Mouse (Mus musculus) heart, postnatal 0 days (tissue): ENCODE results near the gene Adap2. TPM values are rescaled to one million over a fixed set of nuclear protein-coding genes. Genes with fewer than 3 reads are reported as not detected.

Experiments
- ATAC-seq: fragments of 200-750 bp; cut with Nextera tagmentation; 2 replicates; pipeline ENCODE4 v1.8.0; 2017; ENCODE audit warnings: low read depth, moderate number of reproducible peaks, moderate library complexity; ENCODE audit not compliant: insufficient read depth
- DNase-seq: peaks from one replicate; pipeline ENCODE4 v3.0.0-alpha.2; 2016; ENCODE audit warnings: low spot score
- H3K27ac ChIP-seq: fragments of 300-500 bp; sonication (generic); 2 replicates; pipeline ENCODE4 v1.5.1; 2014; ENCODE audit warnings: low read depth, mild to moderate bottlenecking
- H3K27me3 ChIP-seq: fragments of 300-500 bp; sonication (generic); 2 replicates; pipeline ENCODE4 v1.6.1; 2014; ENCODE audit warnings: low read length, mixed read lengths; ENCODE audit not compliant: control insufficient read depth, insufficient read depth
- H3K36me3 ChIP-seq: fragments of 300-500 bp; sonication (generic); replicated peaks from 2 replicates; pipeline ENCODE4 v1.6.1; 2014; ENCODE audit warnings: low read length, mixed read lengths; ENCODE audit not compliant: control insufficient read depth, insufficient read depth
- H3K4me1 ChIP-seq: fragments of 300-500 bp; sonication (generic); 2 replicates; pipeline ENCODE4 v1.6.1; 2014; ENCODE audit warnings: antibody characterized with exemption; ENCODE audit not compliant: control insufficient read depth, insufficient read depth
- H3K4me2 ChIP-seq: fragments of 300-500 bp; sonication (generic); 2 replicates; pipeline ENCODE4 v1.6.1; 2014; ENCODE audit warnings: low read depth, mild to moderate bottlenecking, low read length, moderate library complexity
- H3K4me3 ChIP-seq: fragments of 300-500 bp; sonication (generic); 2 replicates; pipeline ENCODE4 v1.5.1; 2014; ENCODE audit warnings: low read depth, low read length
- H3K9ac ChIP-seq: fragments of 300-500 bp; sonication (generic); replicated peaks from 2 replicates; pipeline ENCODE4 v1.6.1; 2014; ENCODE audit warnings: low read depth, low read length, mixed read lengths
- H3K9me3 ChIP-seq: fragments of 300-500 bp; sonication (generic); replicated peaks from 2 replicates; pipeline ENCODE4 v1.6.1; 2016; ENCODE audit warnings: low read length; ENCODE audit not compliant: control insufficient read depth
- CTCF ChIP-seq: IDR thresholded peaks from 2 replicates; pipeline ENCODE4 v1.5.1; 2016; ENCODE audit warnings: antibody characterized with exemption, control low read depth, low read depth
- EP300 ChIP-seq: IDR thresholded peaks from 2 replicates; pipeline ENCODE4 v1.6.1; 2016; ENCODE audit warnings: antibody characterized with exemption, low read depth
- WGBS: fragments of 180-500 bp; shearing (Covaris S2); extraction: QIAGEN DNeasy Blood & Tissue Kit; methylation state at CpG from one replicate; pipeline ENCODE4 v1.1.7; 2014; 5-methylcytosine and 5-hydroxymethylcytosine counted together
- polyA plus RNA-seq: library from polyadenylated mRNA; unstranded; fragments of >200 nt; fragmentation: Nextera tagmentation; extraction: Ambion mirVana; gene quantifications from 2 replicates; pipeline ENCODE4 v1.2.1, GENCODE M21; 2015
- total RNA-seq: library from RNA; depleted of rRNA; stranded (reverse); fragments of >200 nt; gene quantifications from 2 replicates; pipeline ENCODE4 v1.2.3, GENCODE M21; 2014; ENCODE audit warnings: low replicate concordance

Gene Adap2
- total and polyA plus RNA-seq, 2 experiments from 2014 or later: 3.0 to 20.0 TPM

DNA sequence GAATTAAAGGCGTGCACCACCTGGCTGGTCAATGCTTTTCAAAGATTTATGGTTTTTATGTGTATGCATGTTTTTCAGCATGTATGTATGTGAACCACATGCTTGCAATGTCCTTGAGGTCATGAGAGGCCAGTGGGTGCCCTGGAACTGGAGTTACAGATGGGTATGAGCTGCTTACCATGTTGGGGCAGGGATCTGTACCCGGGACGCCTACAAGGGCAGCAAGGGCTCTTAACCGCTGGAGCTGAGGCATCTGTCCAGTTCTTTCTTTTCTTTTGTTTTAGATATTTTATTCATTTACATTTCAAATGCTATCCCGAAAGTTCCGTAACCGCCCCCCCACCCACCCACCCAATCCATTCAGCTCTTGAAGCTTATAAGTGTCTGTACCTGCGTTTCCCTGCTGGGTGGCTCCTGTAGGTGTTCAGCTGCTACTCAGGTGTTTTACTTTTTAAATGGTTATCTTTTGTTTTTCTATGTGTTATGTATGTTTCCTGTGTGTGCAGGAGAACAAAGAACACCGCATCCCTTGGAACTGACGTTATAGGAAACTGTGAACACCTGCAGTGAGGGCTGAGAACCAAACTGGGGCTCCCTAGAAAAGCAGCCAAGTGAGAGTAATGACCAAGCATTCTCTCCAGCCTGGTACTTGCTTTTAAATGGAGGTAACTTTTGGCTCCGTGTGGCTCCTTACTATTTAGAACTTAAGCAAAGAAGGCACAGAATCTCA is 17.8 kb upstream of the Adap2 start:
- Histone ChIP-seq H3K4me3 (no peak overlapping the region), H3K4me2 (no peak overlapping the region), H3K27ac (peak overlapping the region; percentile 51; the same call in 1 of the 2 replicates), H3K9ac (no peak overlapping the region), H3K27me3 (no peaks in the 10 kb centered on the region), H3K36me3 (peaks cover 59% of the 10 kb centered on the region), H3K9me3 (no peaks in the 10 kb centered on the region), H3K4me1 (no peaks in the 10 kb centered on the region)
- WGBS: 90% methylated on average over 11 of the region's 11 CpGs
- ATAC-seq: no peak
- TF ChIP-seq CTCF (no peak), EP300 (no peak)
- no peak for DNase-seq

DNA sequence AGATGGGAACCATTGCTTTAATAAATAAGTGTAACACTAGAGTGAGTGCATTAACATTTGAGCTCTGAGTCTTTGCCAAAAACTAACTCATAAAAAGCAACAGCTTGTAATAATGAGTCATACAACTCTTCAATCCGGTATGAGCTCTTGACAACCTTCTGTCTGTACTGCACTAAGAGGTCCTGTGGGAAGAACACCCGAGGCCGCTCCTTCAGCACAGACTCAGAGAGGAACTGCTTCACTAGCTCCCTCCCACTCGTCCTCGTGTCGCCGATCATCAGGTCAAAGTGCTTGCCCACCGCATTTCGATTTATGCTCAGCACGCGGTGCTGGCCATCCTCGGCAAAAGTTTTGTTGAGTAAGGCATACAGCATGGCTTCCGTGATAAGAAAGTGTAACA is 17.1 kb upstream of the Adap2 start:
- ATAC-seq (no peak), DNase-seq (no peak)
- Histone ChIP-seq H3K9me3 (no peaks in the 10 kb centered on the region), H3K9ac (no peak overlapping the region), H3K4me3 (no peak overlapping the region), H3K4me1 (no peaks in the 10 kb centered on the region), H3K36me3 (peaks cover 55% of the 10 kb centered on the region), H3K27me3 (no peaks in the 10 kb centered on the region), H3K4me2 (no peak overlapping the region), H3K27ac (no peak overlapping the region)
- no peak for TF ChIP-seq CTCF
- no peak for TF ChIP-seq EP300
- WGBS: 85% methylated on average over 13 of the region's 13 CpGs

DNA sequence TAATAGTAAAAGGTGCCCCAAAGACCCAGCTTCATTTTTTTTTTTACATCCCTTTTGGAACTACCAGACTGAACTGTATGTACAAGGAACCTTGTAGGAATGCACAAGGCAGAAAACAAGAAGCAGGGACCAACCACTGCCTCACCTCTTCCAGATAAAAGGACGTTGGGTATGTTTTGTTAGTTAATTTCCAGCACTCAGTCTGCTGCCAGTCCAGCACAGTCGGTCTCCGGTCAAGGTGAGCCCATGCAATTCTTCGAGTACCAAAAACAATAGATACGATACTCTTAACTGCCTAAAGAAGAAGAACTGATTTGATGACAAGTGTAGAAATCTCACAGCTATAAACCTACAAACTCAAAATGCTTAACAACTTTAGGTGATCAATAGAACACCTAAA is 16.1 kb upstream of the Adap2 start:
- H3K4me2 ChIP-seq: no peak overlapping the region
- no peak overlapping the region for H3K27ac ChIP-seq
- 85% methylated on average over 5 of the region's 5 CpGs for WGBS
- no peak overlapping the region for H3K4me3 ChIP-seq
- no peaks in the 10 kb centered on the region for H3K9me3 ChIP-seq
- TF ChIP-seq CTCF (no peak), EP300 (no peak)
- no peak for ATAC-seq
- peaks cover 3% of the 10 kb centered on the region; the same call in 1 of the 2 replicates for H3K4me1 ChIP-seq
- no peak for DNase-seq
- peaks cover 46% of the 10 kb centered on the region for H3K36me3 ChIP-seq
- no peaks in the 10 kb centered on the region for H3K27me3 ChIP-seq
- H3K9ac ChIP-seq: no peak overlapping the region

DNA sequence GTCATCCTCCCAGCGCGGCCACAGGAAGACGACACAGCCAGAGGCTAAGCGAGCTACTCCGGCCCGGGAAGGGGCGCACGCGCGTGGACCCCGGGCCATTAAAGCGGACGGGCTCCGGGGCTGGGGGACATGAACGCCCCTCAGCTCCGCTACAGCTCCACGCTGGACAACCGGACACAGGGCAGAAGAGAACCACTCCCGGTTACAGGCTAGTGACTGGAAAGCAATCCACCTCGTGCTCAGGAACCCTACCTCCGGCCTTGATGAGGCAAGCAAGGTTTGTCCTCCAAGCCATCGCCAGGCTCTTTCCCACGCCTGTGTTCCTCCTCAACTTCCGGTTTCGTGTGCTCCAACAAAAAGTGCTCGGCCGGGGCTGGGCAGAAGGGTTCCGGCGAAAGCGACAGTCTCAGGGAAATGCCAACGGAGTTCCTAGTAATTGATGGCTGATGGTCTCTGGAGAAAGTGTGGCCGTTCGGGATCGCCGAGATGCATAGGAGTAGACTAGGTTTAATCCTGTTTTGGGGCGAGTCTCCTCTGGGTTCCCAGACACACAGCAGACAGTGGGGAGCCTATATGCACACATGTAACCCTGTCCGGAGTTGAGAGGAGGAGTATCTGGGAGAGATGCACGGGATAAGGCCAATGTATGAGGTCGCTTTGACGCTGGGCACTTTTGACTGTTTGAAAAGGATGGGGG is 11.9 kb upstream of the Adap2 start, which contains the start of gene Tefm:
Gene Tefm, minus strand, starts transcription at position 351 of the 697 bp plus-strand sequence.
- peak within 1 kb of the TSS; percentile 80 for H3K9ac ChIP-seq
- H3K4me3 ChIP-seq: peak within 1 kb of the TSS; percentile 73
- under 1% methylated on average over 40 of the region's 40 CpGs for WGBS
- peaks cover 6% of the 10 kb centered on the region; the same call in 1 of the 2 replicates for H3K4me1 ChIP-seq
- ATAC-seq (peak; percentile 94), DNase-seq (peak; percentile 75)
- TF ChIP-seq EP300 (0 out of 2 replicates have a peak, but pooled peaks have one; percentile 17), CTCF (no peak)
- H3K27me3 ChIP-seq: no peaks in the 10 kb centered on the region
- H3K27ac ChIP-seq: peak within 1 kb of the TSS; percentile 84
- 0 out of 2 replicates have a peak, but pooled peaks cover 24% of the 10 kb centered on the region for H3K36me3 ChIP-seq
- peak within 1 kb of the TSS; percentile 69 for H3K4me2 ChIP-seq
- H3K9me3 ChIP-seq: no peaks in the 10 kb centered on the region

DNA sequence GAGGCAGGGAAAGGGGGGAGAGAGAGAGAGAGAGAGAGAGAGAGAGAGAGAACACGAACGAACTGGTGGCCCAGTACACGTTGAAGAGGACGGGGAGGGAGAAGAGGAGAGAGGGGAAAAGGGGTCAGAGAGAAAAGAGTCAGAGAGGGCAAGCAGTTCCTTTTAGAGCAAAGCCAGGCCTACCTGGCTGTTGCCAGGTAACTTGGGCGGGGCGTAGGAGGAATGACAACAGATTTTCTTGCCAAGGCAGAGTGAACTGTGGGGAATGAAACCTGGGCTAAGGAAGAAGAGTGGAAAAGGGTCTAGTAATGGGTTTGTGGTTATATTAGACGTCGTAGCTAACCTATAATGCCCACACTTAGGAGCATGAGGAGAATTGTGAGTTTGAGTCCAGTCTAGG is 11.0 kb upstream of the Adap2 start:
- ATAC-seq: no peak
- DNase-seq: no peak
- H3K4me3 ChIP-seq: peak overlapping the region; percentile 73
- H3K27me3 ChIP-seq: no peaks in the 10 kb centered on the region
- 0 out of 2 replicates have a peak overlapping the region, but pooled peaks have one; percentile 84 for H3K27ac ChIP-seq
- H3K9ac ChIP-seq: 0 out of 2 replicates have a peak overlapping the region, but pooled peaks have one; percentile 80
- peaks cover 6% of the 10 kb centered on the region; the same call in 1 of the 2 replicates for H3K4me1 ChIP-seq
- no peaks in the 10 kb centered on the region for H3K9me3 ChIP-seq
- H3K4me2 ChIP-seq: peak overlapping the region; percentile 69
- WGBS: 42% methylated on average over 8 of the region's 8 CpGs
- no peak for TF ChIP-seq EP300
- no peak for TF ChIP-seq CTCF
- H3K36me3 ChIP-seq: 0 out of 2 replicates have a peak, but pooled peaks cover 20% of the 10 kb centered on the region
